Mouse (Mus musculus) 3T3-L1 (cell line): ENCODE data around the gene Rhbdl3.

Source experiments
- DNase-seq: peaks from one replicate; pipeline ENCODE4 v3.0.0-alpha.2; 2015; ENCODE audit warnings: low read depth, low spot score

Rhbdl3 gene

DNA sequence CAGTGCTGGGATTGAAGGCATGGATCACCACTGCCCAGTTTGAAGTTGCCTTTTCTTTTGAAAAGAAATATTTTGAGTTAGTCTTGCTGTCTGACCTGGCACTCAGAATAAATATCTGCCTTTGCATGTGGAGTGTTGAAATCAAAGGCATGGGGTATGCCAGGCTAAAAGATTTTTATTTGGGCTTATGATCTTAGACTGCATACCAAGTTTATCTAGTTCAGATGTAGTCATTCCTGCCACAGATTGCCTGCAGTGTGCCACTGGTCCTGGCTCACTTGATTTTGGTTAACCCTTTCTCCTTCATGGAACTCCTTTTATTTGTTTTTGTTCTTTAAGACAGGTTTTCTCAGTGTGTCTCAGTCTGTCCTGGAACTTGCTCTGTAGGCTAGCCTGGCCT, 83.7 kb downstream of the Rhbdl3 start:
- DNase-seq = peak; percentile 30

DNA sequence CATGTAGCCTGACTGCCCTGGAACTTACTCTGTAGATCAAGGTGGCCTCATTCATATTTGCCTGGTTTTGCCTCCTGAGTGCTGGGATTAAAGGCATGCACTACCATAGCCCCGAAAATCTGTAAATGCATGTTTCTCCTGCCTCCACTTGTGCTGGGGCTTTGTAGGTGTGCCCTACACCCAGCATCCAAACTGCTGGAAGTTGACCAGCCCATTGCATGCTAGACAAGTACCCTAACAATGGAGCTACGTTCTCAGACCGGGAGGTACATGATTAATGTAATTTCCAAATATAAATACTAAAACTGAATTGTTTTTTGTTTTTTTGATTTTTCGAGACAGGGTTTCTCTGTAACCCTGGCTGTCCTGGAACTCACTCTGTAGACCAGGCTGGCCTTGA, 84.3 kb downstream of the Rhbdl3 start:
- DNase-seq = no peak

DNA sequence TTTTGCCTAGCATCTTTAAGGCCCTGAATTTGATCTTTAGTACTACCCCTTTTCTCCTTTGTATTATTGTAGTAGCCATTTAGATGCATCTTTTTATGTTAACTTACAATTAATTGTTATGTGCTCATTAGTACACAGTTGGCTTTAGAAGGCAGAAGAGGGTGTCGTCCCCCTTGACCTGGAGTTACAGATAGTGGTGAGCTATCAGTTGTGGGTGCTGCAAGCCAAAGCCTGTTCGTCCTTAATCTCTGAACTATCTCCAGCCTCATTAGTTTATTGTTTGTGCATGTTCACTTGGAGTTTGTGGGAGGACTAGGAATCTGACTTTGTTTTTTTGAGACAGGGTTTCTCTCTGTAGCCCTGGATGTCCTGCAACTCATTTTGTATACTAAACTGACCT, 86.1 kb downstream of the Rhbdl3 start:
- no peak for DNase-seq

DNA sequence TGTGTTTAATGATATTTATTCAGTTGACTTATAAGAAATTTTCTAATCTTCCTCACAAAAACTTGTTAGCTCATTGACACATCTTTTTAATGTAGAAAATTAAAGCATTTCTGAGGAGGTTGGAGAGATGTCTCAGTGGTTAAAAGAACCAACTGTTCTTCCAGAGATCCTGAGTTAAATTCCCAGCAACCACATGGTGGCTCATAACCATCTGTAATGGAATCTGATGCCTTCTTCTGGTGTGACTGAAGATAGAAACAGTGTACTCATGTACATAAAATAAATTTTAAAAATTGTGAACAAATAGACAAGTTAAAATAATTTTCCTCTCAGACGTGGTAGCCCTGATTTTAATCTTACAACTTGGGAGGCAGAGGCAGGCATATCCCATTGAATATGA, 89.2 kb downstream of the Rhbdl3 start:
- DNase-seq = no peak

DNA sequence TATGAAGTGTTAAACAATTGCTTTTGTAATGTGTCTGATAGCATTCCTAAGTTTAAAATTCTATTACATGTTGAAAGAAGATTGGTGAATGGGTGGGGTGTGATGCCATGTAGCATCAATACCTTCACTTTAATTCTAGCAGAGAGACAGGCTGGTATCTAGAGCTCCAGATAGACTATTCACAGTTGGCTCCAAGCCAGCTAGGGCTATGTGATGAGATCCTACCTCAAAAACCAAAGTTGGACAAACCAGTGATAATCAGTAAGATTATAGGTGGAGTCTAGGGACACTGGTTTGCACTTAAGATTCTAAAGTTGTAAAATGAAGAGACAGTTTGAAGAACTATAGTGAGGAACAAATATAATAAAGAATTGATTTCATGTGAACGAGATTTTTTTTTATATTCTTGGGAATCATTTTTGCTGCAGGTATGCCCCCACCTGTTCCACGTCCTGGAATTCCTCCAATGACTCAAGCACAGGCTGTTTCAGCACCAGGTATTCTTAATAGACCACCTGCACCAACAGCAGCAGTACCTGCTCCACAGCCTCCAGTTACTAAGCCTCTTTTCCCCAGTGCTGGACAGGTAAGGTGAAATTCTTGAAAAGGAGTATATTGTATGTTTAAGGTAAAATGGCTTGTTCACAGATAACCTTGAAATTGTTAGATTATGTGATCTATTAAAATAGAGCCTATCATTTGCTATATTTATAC, 90.9 kb downstream of the Rhbdl3 start:
- DNase-seq = no peak

DNA sequence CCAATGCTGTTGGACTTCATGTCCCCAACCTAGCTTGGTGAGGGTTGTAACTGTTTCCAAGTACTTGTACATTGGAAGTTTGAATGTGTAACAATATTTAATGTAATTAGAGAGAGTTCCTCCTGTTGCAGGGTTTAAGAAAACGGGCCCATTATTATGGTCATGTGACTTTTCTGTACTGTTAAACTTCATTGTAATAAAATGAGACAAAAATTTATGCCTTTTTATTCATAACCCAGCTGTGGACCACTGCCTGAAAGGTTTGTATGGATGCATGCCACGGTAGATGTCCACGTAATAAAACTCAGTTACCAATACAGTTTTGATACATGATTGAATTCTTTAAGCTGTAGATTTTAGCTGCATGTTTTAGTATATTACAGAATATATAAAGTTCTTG, 95.2 kb downstream of the Rhbdl3 start:
- no peak for DNase-seq

DNA sequence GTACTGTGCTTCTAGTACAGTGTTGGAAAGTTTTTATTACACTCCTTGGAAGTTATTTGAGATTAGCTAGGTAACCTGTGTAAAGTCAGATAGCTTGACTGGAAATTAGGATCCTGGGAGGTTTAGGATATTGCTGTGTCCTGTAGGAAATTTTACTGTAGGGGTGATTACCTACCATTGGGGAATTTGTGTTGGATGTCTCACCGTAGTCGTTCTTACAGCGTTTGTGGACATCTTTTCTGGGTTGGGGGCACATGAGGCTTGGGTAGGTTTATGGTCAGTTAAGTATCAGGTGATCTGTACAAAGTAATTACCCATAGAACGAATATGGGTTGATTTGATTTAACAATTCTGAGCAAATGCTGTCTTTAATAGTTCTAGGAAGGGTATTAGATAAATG, 95.9 kb downstream of the Rhbdl3 start:
- no peak for DNase-seq
